Mouse (Mus musculus): ENCODE results near the gene Tmco3. TPM values are rescaled to one million over a fixed set of nuclear protein-coding genes. Genes with fewer than 3 reads are reported as not detected.

The Tmco3 gene
- polyA plus RNA-seq, 1 experiment from 2014 or later: 56.2 TPM

DNA sequence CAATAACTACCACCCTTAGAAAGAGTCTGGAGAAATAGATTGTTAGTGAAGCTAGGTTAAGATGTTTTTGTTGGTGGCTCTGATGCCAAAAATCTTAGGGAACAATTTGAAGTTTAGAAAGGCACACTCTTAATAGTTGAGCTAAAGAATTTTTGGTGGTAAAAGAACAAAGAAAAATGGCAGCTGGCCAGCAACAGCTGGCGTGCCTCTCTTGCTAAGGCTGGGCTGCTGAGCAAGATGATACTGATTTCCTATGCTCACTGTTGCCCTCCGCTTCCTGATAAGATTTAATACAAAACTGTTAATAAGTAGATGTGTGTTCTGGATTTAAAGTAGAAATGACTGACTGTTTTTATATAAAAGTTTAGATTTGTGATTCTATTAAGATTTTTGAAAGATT, 20.4 kb upstream of the Tmco3 start:
- no peaks in the 10 kb centered on the region for H3K9me3 ChIP-seq (ENCODE audit: low read length)
- no peaks in the 10 kb centered on the region for H3K27me3 ChIP-seq (ENCODE audit: insufficient read depth, low read length)
- H3K9ac ChIP-seq (replicated peaks; ENCODE audit: low read length): no peak overlapping the region
- H3K4me2 ChIP-seq (replicated peaks; ENCODE audit: low read depth, low read length): no peak overlapping the region
- no peak for ATAC-seq (ENCODE audit: low FRiP score, low TSS enrichment)
- no peaks in the 10 kb centered on the region for H3K4me1 ChIP-seq (ENCODE audit: insufficient read depth, low read length)
- H3K27ac ChIP-seq (ENCODE audit: low read length): no peak overlapping the region
- 0 out of 2 replicates have a peak, but pooled peaks cover 19% of the 10 kb centered on the region for H3K36me3 ChIP-seq (ENCODE audit: insufficient read depth, low read length)
- no peak overlapping the region for H3K4me3 ChIP-seq (ENCODE audit: low read length)
- WGBS: 55% methylated on average over 2 of the region's 2 CpGs

DNA sequence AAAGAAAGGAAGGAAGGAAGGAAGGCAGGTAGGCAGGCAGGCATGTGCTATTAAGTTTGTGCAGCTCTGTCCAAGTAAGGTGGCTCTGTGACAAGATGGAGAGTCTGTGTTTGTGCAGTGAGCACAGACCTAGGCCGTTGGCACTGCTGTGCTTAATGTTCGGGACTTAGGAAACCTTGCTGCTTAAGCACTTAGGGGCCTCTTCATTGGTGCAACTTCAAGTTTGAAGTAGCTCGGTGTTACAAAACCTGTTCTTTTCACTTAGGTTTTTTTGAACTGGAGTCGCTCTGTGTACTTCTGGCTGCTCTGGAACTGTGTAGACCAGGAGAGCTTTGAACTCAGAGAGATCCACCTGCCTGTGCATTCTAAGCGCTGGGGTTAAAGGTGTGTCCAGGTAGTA, 15.2 kb upstream of the Tmco3 start:
- WGBS: 88% methylated on average over 5 of the region's 5 CpGs
- Histone ChIP-seq H3K27ac (ENCODE audit: low read length) (no peak overlapping the region), H3K4me1 (ENCODE audit: insufficient read depth, low read length) (no peaks in the 10 kb centered on the region), H3K4me2 (replicated peaks; ENCODE audit: low read depth, low read length) (no peak overlapping the region), H3K9ac (replicated peaks; ENCODE audit: low read length) (no peak overlapping the region), H3K4me3 (ENCODE audit: low read length) (no peak overlapping the region), H3K36me3 (ENCODE audit: insufficient read depth, low read length) (0 out of 2 replicates have a peak, but pooled peaks cover 31% of the 10 kb centered on the region), H3K27me3 (ENCODE audit: insufficient read depth, low read length) (no peaks in the 10 kb centered on the region), H3K9me3 (ENCODE audit: low read length) (no peaks in the 10 kb centered on the region)
- no peak for ATAC-seq (ENCODE audit: low FRiP score, low TSS enrichment)

DNA sequence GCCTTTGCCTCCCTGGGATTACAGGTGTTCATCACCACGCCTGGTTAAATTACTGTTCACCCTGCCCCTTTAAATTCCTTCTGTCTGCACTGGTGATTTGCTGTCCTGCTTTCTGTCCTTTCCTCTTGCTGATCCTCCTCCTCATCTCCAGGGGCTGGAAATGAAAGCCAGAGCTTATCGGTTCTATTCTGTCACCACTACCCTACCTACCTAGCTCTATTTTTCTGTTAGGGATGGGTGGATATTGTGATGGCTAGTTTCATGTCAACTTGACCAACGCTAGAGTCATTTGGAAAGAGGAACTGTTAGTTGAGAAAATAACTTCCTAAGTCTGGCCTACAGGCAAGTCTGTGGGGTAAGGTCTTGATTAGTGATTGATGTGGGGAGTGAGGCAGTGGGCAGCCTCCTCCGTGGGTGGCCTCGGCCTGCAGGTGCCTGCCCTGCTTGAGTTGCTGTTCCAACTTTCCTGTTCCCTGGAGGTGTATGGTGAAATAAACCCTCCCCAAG, 11.0 kb upstream of the Tmco3 start:
- Histone ChIP-seq H3K9me3 (ENCODE audit: low read length) (no peaks in the 10 kb centered on the region), H3K4me1 (ENCODE audit: insufficient read depth, low read length) (no peaks in the 10 kb centered on the region), H3K27ac (ENCODE audit: low read length) (no peak overlapping the region), H3K36me3 (ENCODE audit: insufficient read depth, low read length) (0 out of 2 replicates have a peak, but pooled peaks cover 18% of the 10 kb centered on the region), H3K4me3 (ENCODE audit: low read length) (no peak overlapping the region), H3K4me2 (replicated peaks; ENCODE audit: low read depth, low read length) (no peak overlapping the region), H3K9ac (replicated peaks; ENCODE audit: low read length) (no peak overlapping the region), H3K27me3 (ENCODE audit: insufficient read depth, low read length) (no peaks in the 10 kb centered on the region)
- ATAC-seq (ENCODE audit: low FRiP score, low TSS enrichment): no peak
- 59% methylated on average over 5 of the region's 5 CpGs for WGBS

DNA sequence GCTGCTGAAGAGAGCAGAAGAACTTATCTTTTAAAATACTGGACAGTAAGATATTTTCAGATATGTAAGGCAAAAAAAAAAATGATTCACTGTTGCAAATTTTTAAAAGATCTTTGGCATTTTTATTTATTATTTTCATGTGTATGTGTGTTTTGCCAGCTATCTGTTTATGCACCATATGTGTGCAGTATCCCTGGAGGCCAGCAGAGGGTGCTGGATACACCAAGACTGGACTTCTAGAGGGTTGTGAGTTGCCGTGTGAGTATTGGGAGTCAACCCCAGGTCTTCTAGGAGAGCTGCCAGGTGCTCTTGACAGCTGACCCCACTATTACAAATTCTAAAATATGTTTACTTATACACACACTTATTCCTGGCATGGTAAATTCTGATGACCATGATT, 4.8 kb upstream of the Tmco3 start:
- H3K27ac ChIP-seq (ENCODE audit: low read length): no peak overlapping the region
- H3K9me3 ChIP-seq (ENCODE audit: low read length): no peaks in the 10 kb centered on the region
- ATAC-seq (ENCODE audit: low FRiP score, low TSS enrichment): no peak
- H3K4me1 ChIP-seq (ENCODE audit: insufficient read depth, low read length): peaks cover 7% of the 10 kb centered on the region; the same call in 1 of the 2 replicates
- H3K9ac ChIP-seq (replicated peaks; ENCODE audit: low read length): no peak overlapping the region
- H3K36me3 ChIP-seq (ENCODE audit: insufficient read depth, low read length): 0 out of 2 replicates have a peak, but pooled peaks cover under 1% of the 10 kb centered on the region
- WGBS: 82% methylated on average over 1 of the region's 1 CpGs
- H3K27me3 ChIP-seq (ENCODE audit: insufficient read depth, low read length): no peaks in the 10 kb centered on the region
- no peak overlapping the region for H3K4me3 ChIP-seq (ENCODE audit: low read length)
- no peak overlapping the region for H3K4me2 ChIP-seq (replicated peaks; ENCODE audit: low read depth, low read length)

DNA sequence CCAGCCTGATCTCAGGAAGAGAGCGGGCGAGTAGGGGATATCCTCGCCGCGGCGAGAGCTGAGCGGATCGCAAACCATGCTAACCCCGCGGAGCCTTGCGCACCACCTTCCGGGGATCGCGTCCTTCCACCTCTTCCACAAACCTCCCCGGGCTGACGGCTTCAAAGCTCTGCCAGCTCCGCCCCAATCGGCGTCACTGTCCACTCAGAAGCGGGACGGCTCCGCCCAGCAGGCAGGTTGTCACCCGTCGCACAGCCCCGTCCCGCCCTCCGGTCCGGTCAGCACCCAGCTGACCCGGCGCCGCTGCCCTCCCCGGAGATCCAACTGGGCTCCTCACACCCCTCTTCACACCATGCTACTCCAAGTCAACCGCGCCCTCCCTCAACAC, 692 bp upstream of the Tmco3 start:
- WGBS: under 1% methylated on average over 34 of the region's 34 CpGs
- Histone ChIP-seq H3K9ac (replicated peaks; ENCODE audit: low read length) (peak overlapping the region; percentile 88), H3K27me3 (ENCODE audit: insufficient read depth, low read length) (no peaks in the 10 kb centered on the region), H3K4me3 (ENCODE audit: low read length) (peak overlapping the region; percentile 81), H3K9me3 (ENCODE audit: low read length) (no peaks in the 10 kb centered on the region), H3K27ac (ENCODE audit: low read length) (peak overlapping the region; percentile 97), H3K36me3 (ENCODE audit: insufficient read depth, low read length) (no peaks in the 10 kb centered on the region), H3K4me2 (replicated peaks; ENCODE audit: low read depth, low read length) (peak overlapping the region; percentile 65), H3K4me1 (ENCODE audit: insufficient read depth, low read length) (peaks cover 16% of the 10 kb centered on the region)
- ATAC-seq (ENCODE audit: low FRiP score, low TSS enrichment): peak; percentile 89

DNA sequence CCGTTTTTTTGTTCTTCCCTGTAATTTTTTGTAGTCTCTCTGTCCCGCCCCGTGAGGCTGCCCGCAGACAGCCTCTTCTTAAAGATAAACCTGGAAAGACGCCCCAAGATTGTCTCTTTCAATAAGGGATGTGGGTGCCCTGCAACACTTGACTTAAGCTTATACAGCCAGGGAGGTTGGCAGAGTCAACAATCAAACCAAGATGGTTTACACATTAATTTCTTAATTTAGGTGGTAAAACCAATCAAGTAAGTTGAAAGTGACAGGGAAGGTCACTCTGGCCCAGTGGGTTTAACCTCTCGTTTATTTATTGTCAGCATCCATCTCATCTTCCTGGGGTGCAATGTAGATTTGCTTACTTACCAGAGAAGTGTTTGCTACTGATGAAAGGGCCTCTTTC, 656 bp downstream of the Tmco3 start:
- Histone ChIP-seq H3K9me3 (ENCODE audit: low read length) (no peaks in the 10 kb centered on the region), H3K4me1 (ENCODE audit: insufficient read depth, low read length) (peaks cover 16% of the 10 kb centered on the region), H3K27me3 (ENCODE audit: insufficient read depth, low read length) (no peaks in the 10 kb centered on the region), H3K4me2 (replicated peaks; ENCODE audit: low read depth, low read length) (peak overlapping the region; percentile 65), H3K27ac (ENCODE audit: low read length) (peak overlapping the region; percentile 97), H3K4me3 (ENCODE audit: low read length) (peak overlapping the region; percentile 81), H3K9ac (replicated peaks; ENCODE audit: low read length) (peak overlapping the region; percentile 88), H3K36me3 (ENCODE audit: insufficient read depth, low read length) (peaks cover 7% of the 10 kb centered on the region; the same call in 1 of the 2 replicates)
- WGBS: 5% methylated on average over 6 of the region's 6 CpGs
- no peak for ATAC-seq (ENCODE audit: low FRiP score, low TSS enrichment)

DNA sequence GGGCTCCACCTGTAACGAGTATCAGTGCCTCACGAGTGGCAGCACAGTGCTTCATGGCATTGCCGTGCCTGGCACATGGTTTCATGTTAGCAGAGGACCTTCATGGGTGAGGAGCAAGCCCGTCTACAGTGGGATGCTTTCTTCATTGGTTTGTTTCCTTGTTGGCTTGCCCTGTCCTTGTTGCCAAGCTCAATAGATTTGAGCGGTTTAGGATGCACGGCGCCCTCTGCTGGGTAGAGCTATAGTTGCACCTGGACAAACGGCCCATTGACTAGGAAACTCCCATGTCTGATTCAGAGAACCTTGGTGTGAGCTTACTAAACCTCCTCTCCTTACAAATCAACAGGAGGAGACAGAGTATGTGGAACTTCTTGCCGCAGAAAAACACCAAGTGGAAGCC, 4.4 kb downstream of the Tmco3 start:
- no peak for ATAC-seq (ENCODE audit: low FRiP score, low TSS enrichment)
- Histone ChIP-seq H3K27me3 (ENCODE audit: insufficient read depth, low read length) (no peaks in the 10 kb centered on the region), H3K4me2 (replicated peaks; ENCODE audit: low read depth, low read length) (no peak overlapping the region), H3K9me3 (ENCODE audit: low read length) (no peaks in the 10 kb centered on the region), H3K4me1 (ENCODE audit: insufficient read depth, low read length) (peaks cover 9% of the 10 kb centered on the region), H3K9ac (replicated peaks; ENCODE audit: low read length) (no peak overlapping the region), H3K4me3 (ENCODE audit: low read length) (no peak overlapping the region), H3K36me3 (ENCODE audit: insufficient read depth, low read length) (peaks cover 37% of the 10 kb centered on the region), H3K27ac (ENCODE audit: low read length) (no peak overlapping the region)
- WGBS: 27% methylated on average over 9 of the region's 9 CpGs

DNA sequence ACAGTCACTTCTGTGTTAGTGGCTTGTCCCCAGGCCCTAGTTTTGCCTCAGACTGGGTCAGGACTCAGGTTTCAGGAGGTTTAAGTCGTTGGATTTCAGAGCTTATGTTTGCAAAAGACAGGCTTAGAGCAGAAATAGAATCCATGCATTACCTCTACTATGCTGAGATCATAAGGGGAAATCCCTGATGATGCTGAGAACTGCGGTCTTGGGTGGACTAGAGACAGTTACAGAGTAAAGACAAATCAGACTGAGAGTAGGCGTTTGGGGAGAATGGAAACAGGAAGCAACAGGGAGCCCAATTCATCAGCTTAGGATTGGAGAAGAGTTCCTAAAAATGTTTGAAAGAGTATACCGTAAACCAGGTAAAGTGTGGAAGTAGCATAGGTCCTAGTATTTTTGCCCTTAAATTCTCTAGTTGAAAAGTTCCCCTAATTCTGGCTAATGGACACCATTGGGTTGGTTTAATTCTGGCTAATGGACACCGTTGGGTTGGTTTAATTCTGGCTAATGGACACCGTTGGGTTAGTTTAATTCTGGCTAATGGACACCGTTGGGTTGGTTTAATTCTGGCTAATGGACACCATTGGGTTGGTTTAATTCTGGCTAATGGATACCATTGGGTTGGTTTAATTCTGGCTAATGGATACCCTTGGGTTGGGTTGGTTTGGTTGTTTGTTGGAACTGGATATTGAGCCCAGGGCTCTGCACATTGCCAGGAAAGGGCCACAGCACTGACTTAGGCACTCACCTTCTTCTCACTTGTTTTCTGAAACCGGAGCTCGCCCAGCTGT, 5.9 kb downstream of the Tmco3 start:
- no peak overlapping the region for H3K9ac ChIP-seq (replicated peaks; ENCODE audit: low read length)

DNA sequence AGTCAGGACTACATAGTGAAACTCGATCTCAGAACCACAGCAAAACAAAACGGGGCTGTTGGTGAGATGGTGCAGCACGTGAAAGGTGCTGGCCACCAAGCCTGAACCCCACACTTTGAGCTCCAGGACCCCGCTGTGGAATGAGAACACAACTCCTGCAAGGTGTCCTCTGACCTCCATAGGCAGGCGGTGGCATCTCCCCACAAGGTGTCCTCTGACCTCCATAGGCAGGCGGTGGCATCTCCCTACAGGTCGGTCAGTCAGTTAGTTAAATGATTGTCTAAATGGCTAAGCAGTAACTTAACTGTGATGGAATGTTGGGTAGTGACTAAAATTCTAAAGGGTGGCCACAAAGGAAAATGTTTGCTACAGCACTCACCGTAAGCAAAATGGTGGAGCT, 11.6 kb downstream of the Tmco3 start:
- Histone ChIP-seq H3K27ac (ENCODE audit: low read length) (no peak overlapping the region), H3K27me3 (ENCODE audit: insufficient read depth, low read length) (no peaks in the 10 kb centered on the region), H3K4me1 (ENCODE audit: insufficient read depth, low read length) (no peaks in the 10 kb centered on the region), H3K4me2 (replicated peaks; ENCODE audit: low read depth, low read length) (no peak overlapping the region), H3K9ac (replicated peaks; ENCODE audit: low read length) (no peak overlapping the region), H3K4me3 (ENCODE audit: low read length) (no peak overlapping the region), H3K36me3 (ENCODE audit: insufficient read depth, low read length) (peaks cover 55% of the 10 kb centered on the region), H3K9me3 (ENCODE audit: low read length) (no peaks in the 10 kb centered on the region)
- 91% methylated on average over 8 of the region's 8 CpGs for WGBS
- no peak for ATAC-seq (ENCODE audit: low FRiP score, low TSS enrichment)

More for the DNA sequence above, 5.9 kb downstream of the Tmco3 start:
- H3K27me3 ChIP-seq (ENCODE audit: insufficient read depth, low read length): no peaks in the 10 kb centered on the region
- H3K36me3 ChIP-seq (ENCODE audit: insufficient read depth, low read length): peaks cover 43% of the 10 kb centered on the region
- no peak overlapping the region for H3K27ac ChIP-seq (ENCODE audit: low read length)
- no peaks in the 10 kb centered on the region for H3K9me3 ChIP-seq (ENCODE audit: low read length)
- H3K4me1 ChIP-seq (ENCODE audit: insufficient read depth, low read length): peaks cover 4% of the 10 kb centered on the region
- H3K4me3 ChIP-seq (ENCODE audit: low read length): no peak overlapping the region
- WGBS: 84% methylated on average over 9 of the region's 9 CpGs
- ATAC-seq (ENCODE audit: low FRiP score, low TSS enrichment): no peak
- H3K4me2 ChIP-seq (replicated peaks; ENCODE audit: low read depth, low read length): no peak overlapping the region

DNA sequence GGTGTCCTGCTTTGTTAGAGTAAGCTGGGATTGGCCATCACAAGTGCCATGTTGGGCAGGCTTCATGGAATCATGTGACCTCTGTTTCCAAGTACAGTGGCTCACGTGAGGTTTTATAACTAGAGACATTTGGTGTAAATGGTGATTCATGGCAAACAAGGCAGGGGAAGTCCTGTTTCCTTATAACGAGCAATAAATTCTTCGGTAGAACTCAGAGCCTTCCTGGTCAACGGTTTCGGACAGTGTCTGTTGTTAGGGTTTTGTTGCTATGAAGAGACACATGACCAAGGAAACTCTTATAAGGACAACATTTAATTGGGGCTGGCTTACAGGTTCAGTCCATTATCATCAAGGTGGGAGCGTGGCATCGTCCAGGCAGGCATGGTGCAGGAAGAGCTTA, 13.0 kb downstream of the Tmco3 start:
- WGBS: 86% methylated on average over 7 of the region's 7 CpGs

More for the DNA sequence above, 13.0 kb downstream of the Tmco3 start:
- H3K4me2 ChIP-seq (replicated peaks; ENCODE audit: low read depth, low read length): no peak overlapping the region
- no peaks in the 10 kb centered on the region for H3K4me1 ChIP-seq (ENCODE audit: insufficient read depth, low read length)
- H3K9me3 ChIP-seq (ENCODE audit: low read length): no peaks in the 10 kb centered on the region
- no peak overlapping the region for H3K9ac ChIP-seq (replicated peaks; ENCODE audit: low read length)
- H3K27me3 ChIP-seq (ENCODE audit: insufficient read depth, low read length): no peaks in the 10 kb centered on the region
- ATAC-seq (ENCODE audit: low FRiP score, low TSS enrichment): no peak
- H3K27ac ChIP-seq (ENCODE audit: low read length): no peak overlapping the region
- peaks cover 48% of the 10 kb centered on the region for H3K36me3 ChIP-seq (ENCODE audit: insufficient read depth, low read length)
- H3K4me3 ChIP-seq (ENCODE audit: low read length): no peak overlapping the region

Measured in kidney, embryonic 16.5 days (tissue).